Mouse (Mus musculus) T-helper 1 cell (primary cell): Measurements from ENCODE around the gene Fyn.

ENCODE experiments used
- in situ Hi-C: fragments of 300-600 bp; cut with MboI, MseI; formaldehyde crosslinking; loops from one replicate; pipeline ENCODE4 v1.15.1; 2025; ENCODE audit warnings: high pct_unique_total_duplicates

The Fyn gene

DNA sequence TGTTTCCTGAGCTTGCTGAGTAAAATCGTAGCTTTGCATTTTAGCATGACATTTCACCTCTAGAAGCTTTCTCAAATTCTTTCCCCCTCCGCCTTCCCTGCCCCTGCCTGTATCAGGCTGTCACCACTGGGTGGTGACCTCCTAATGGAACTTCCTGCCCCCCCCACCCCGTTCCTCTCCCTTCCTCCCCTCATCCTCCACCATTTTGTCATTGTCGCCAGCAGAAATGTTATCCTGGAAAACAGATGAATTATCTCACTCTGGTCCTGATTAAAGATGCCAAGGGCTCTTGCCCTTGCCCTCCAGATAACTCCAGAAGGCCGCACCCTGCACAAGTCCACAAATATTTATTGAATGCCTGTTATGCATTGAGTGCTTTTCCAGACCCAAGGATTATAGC, 187.1 kb downstream of the Fyn start:
- in situ Hi-C loops = no loop called here

DNA sequence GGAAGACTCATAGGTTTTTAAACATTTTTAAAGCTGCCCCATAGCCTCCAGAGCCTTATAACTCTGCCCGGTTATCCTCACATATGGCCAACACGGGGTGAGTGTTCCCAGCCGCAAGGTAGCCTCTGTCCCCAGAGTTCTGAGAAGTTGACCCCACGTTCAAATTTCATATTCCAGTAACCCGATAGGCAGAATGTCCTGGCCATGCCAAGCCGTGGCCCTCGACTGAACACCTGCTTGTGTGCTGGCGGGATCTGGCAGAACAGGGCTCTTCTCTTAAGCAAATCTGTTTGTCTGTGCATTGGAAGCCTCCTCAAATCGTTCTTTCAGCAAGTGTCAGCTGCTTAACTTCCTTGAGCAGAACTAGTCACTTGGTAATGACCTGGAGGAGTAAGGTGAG, 188.7 kb downstream of the Fyn start:
- in situ Hi-C loops = no loop called here

DNA sequence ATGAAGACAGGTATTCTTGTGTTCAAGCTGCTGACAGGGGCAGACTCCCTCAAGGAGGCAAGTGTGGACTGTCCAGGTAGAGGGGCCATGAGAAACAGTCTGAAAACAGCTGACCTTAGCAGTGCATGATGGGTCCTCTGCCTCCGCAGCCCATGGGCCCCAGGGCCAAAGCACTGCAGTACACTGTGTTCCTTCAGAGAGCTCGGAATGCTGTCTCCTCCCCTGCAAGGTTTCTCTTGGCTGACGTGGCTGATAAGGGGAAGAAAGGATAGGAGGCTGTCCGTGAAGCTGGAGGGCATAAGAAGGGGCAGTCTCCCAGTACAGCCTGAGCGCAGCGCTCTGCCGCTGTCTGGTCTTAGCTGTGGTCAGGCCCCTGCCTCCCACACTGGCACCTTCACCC, 189.2 kb downstream of the Fyn start:
- in situ Hi-C loops = no loop called here

DNA sequence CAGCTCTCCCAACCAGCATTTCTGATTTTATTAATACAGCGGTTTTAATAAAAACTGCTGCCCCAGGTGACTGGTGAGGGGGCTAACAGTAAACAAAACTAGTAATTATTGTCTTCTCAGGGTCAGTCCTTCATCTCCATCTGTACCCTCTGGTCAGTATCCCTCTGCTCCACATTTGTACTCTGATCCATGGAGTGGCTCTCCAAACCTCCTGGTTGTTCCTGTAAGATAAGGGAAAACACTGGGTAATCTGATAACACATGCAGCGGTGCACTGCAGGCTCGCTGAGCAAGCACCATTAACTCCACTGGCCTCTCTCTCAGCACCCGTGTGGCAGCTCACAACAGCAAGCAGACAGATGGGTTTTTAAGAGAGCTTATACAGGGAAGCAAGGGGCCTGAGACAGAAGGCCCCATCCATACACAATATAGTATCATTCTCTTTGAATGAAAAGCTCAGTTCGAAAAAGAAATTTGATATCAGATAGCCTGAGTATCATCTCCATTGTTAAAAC, 189.9 kb downstream of the Fyn start:
- in situ Hi-C loops = no loop called here

DNA sequence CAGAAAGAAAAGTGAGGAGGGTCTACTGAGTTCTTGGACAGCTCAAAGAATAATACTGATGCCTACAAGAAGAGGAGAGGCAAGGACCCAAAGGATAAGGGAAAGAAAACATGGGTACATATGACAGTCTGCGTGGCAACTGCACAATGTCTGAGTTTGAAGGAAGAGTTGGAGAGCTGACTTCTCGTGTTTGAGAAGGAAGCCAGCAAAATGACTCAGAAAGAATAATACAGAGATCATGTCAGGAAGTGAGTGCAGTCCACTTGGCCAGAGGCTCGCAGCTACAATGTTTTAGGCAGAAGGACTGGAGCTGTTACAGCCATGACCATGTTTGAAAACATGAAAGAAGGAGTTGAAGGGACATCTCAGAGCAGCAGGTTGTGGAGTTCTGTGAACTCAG, 190.7 kb downstream of the Fyn start:
- in situ Hi-C loops = no loop called here

DNA sequence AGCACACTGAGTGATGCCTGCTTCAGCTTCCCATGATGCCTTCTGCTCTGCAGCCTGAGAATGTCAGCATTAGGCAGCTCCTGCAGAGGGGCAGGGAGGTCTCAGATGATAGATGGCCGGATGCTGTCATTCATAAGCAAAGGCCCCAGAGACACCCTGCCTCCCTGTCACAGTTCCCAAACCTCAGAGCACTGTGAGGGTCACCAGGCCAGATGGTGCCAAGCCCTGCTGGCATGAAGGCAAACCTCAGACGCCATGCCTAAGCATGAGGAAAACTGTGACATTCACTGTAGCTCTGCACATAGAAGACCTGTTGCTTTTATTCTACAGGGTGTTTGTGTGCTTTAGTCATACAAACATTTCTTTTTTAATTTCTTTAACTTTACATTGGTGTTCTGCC, 193.7 kb downstream of the Fyn start:
- in situ Hi-C loops = no loop called here

DNA sequence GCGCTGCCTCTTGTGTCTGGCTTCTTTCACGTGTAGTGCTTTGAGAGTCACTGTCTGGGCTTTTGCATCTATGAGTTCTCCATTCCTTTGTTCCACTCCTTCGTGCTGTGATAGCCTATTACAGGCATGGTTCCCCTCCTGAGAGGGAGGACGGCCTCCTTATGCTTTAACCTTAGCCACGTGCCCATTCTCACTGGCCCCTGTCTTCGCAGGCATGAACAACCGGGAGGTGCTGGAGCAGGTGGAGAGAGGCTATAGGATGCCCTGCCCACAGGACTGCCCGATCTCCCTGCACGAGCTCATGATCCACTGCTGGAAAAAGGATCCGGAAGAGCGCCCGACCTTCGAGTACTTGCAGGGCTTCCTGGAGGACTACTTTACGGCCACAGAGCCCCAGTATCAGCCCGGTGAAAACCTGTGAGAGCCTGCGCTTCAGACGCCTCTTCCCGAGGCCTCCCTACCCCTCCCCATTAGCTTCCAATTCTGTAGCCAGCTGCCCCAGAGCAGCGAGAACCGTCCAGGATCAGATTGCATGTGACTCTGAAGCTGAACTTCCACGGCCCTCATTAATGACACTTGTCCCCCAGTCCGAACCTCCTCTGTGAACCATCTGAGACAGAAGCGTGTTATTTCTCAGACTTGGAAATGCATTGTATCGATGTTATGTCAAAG, 195.0 kb downstream of the Fyn start:
- in situ Hi-C loops = no loop called here

DNA sequence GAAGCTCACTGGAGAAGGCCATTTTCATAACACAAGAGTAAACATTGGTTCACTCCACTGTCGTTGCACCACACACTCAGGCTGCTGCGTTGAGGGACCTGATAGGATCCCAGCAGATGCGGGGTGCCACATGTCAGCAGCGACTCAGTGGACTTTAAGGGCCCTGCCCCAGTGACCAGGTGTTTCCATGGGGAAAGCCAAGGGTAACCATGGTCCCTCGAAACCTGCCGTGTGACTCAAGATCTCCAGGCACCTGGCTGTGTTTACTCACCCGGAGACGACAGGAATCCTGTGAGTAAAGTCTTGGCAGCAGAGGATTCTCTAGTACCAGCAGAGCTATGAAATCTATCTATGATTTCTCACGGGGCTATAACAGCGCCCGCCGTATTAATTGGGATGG, 198.2 kb downstream of the Fyn start:
- in situ Hi-C loops = no loop called here

DNA sequence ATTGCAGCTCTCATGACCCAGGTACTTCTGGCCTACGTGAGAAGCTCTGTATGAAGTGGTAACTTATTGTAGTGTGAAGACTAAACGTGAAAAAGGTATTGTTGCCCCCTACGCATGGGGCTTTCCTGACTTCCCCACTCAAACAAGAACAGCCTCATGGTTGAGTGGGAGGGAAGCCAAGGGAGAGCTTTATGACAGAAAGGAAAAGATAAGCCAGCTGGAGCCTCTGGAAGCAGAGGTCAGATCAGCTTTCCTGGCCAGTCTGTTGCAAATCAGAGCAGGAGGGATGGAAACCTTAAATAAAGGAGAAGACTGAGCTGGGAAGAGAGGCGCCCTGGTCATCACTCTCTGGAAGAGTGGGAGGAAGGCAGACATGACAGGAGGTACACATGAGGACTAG, 200.3 kb downstream of the Fyn start:
- in situ Hi-C loops = no loop called here

DNA sequence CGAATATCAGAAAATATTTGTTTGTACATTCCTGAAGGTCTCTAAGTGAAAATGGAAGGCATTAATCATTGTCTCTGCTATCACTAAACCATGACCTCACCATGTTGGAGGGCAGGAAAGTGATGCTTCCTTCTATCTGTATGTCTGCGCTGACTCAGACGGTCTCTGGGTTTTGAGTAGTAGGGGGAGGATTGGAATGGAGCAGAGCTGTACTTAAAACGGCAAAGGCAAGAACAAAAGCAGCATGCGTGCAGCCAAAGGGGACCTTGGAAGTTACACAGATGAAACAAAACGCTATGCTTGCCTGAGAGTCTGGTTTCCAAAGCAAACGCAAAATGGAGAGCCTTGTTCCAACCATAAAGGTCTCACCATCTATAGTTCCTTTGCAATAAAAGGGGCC, 202.4 kb downstream of the Fyn start:
- in situ Hi-C loops = no loop called here

DNA sequence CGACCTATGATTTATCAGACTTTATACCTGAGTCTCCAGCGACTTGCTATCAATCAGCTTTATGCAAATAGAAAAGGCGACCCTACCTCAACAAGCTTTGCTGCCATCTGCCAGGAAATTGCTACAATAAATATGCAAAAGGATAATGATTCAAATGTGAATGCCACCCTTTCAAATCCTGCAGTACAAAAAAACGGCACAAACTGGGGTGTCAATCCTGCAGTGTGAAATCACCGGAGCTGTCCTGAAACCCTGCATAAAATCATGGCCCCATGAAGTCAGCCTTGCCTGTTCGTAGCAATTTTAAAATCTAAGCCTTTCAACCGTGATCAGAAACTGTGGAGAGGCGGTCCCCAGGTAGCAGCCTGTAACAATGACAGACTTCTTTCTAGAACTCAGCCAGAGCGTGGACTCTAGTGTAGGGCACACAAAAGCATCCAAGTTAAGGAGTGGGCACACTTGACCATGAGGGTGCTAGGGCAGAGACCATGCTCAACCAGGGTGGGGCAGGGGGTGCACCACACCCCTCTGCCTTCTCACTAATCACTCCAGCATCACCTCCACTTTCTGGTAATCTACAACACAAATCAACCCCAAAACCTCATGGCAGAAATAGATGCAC, 203.5 kb downstream of the Fyn start:
- in situ Hi-C loops = no loop called here

DNA sequence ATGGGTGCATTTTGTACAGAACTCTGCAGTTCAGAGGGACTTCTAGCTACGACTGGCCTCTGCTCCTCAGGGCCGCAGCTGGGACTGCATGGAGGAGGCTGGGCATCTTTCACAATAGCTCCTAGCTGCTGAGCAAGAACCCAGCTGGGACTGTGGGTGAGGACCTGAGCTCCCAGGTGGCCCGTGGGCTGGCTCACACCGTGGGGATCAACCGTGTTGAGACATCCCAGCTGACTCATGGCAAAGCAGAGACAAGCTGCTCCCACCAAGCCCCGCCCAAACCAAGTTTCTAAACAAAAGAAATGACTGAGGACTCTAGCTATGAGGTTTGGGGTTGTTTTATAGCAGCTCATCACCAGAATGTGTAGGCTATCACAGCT, 204.0 kb downstream of the Fyn start:
- in situ Hi-C loops = no loop called here

DNA sequence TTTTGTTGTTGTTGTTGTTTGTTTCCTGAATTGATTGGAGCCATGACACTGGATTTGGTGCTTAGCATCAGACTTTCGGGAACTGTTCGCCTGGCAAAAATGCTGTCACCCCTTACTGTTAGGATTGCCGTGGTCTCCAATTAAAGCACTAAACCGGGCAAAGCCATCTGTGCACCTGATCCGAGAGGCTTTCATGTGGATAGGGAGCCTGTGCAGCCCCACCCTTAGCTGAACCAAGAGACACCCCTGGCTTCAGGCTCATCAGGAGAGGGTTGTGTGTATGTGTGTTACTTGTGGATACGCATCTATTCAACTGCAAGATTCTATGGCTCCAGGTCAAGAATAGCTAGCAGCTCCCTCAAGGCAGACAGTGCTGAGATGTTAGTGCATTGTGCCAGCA, 207.8 kb downstream of the Fyn start:
- in situ Hi-C loops = loop anchor here (25.0 kb wide), 1 partner anchor 689 kb away; no protein-coding TSS in a partner anchor

DNA sequence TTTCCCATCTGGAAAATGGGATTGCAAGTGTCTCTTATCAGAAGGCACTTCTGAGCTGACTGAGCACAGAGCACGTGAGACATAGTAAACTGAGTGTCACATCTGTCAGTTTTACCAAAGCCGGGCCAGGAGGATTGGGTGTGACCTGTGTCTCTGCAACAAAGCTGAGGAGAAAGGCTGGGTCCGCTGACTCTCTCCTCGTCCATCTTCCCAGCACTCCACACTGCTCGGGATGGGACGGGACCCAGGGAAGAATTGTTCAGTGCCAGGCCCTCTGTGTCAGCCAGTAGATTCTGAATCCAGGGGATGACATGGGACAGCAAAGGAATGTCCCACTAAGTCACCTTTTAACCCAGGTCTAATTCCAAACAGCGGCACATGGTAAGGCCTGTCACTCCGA, 211.8 kb downstream of the Fyn start:
- in situ Hi-C loops = loop anchor here (25.0 kb wide), 1 partner anchor 693 kb away; no protein-coding TSS in a partner anchor

DNA sequence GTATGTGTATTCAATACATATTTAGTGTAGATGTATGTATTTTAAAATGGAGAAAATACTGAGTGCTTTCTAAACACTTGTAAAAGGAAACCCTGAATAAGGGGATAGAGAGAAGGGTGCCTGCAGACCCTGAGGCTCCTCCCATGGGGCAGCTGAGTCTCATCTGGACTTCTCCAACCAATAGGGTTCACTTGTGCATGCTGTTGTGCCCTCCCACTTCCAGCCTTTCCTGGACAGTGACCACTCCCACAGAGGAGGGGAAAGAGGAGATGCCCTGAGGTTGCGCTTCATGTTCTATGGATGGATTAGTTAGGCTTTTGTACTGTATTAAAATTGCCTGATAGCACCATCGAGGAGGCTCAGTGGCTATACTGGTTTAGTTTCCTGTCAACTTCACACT, 213.7 kb downstream of the Fyn start:
- in situ Hi-C loops = loop anchor here (25.0 kb wide), 1 partner anchor 695 kb away; no protein-coding TSS in a partner anchor

DNA sequence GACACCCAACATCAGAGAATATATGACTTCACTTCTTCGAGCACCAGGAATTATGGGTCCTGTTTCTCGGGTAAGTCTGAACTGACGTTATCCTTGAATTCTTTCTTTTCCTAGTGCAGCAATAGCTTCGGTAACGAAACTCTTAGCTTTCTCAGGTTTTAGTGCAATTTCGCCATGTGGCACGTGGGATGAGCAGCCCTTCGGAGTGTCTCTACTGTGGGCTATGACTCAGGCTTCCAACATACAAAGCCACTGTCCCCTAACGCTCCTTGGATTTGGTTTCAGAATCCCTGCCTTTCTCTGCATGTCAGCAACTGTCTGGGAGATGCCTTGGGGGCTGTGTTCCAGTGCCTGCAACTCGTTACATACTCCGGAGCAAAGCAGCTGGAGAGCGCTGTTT, 215.1 kb downstream of the Fyn start:
- in situ Hi-C loops = loop anchor here (25.0 kb wide), 1 partner anchor 696 kb away; no protein-coding TSS in a partner anchor

DNA sequence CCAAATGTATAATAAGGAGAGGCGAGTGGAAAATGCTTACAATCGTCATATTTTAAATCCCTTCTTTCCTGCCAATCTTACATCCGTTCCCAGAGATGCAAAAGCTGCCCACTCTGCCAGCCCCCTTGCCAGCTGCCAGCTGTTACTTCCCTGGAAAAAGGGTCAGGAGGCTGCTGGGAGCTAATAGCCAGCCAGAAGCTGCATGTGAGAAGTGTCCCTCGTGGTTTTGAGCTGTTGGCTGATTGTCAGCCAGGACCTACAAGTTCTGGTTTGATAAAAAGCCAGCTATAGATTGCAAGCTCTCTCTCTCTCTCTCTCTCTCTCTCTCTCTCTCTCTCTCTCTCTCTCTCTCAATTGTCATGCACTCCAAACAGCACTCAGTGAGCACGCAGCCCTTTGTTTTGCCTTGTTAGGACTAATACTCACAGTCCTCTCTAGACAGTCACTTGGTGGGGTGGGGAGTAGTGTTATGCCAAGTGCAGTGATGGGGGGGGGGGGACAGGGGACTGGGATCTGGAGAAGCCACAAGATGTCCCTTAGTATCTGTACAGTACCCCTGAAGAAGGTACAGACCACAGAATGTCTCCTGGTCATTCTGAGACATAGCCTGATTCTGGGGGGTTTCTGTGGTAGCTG, 218.8 kb downstream of the Fyn start:
- in situ Hi-C loops = loop anchor here (25.0 kb wide), 1 partner anchor 700 kb away; no protein-coding TSS in a partner anchor

DNA sequence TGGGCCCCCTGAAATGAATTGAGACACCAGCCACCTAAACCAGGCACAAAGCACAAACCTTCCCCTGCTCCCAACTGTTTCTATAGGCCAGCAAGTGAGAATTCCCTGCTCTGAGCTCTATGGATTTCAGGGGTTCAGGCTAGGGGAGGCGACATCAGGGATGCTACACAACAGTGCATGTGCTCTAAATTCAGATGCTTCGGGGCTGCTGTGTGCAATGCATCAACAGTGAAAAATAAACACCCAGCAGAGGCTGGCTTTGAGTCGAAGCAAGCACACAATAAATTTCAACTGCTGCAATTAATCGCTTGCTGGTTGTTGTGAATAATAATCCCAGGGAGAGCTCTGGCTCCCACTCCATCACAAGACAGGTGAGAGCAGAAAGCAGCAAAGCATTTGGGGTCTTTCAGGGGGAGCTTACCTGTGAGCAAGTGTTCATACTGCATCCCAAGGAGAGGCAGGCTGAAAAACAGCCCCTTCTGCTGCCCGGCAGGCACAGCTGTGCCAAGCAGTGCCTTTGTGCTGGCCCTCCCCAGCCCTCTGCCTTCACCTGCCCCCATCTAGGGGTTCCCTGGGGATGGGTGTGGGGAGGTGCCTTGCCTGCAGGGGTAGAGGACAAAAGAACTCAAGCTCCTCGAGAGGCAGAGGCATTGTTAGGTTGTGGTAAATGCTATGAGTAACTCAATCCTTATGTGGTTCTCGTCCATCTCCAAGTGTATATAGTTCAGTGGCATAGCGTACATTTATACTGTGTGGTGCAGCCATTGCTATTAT, 219.5 kb downstream of the Fyn start:
- in situ Hi-C loops = loop anchor here (25.0 kb wide), 1 partner anchor 701 kb away; no protein-coding TSS in a partner anchor

DNA sequence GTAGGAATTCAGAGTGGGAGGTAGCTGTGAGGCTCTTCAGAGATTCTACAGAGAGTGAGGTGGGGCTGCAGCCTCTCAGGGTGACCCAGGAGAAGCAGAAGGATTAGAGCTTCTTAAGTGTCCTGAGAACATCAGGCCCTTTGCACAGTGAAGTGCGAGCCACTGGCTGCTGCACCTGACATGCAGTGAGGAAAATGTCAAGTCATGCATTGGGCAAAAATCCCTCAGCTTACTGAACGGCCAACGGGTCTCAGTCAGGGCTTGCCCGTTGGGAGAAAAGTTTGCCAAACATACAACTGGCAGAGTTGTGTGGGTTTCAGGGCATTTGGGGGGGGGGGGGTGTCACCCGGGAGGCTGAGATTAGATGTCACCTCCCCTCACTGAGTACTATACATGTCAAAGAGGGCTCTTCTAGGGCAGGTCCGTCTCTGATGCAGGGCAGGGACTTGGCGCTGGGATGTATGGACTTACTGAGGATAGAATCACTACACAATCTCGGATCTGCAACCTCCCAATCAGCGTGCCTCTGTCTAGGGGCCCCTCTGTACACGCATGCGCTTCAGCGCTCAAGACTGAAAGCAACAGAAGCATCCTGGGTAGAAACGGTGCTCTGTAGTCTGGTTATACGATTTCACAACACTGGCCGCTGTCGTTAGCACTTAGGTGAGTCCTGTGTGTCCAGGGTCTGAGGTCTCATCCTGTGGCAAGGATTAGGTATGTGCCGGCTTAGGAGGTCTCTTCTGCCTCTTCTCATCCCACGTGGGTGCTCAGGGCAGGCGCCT, 221.3 kb downstream of the Fyn start:
- in situ Hi-C loops = loop anchor here (25.0 kb wide), 1 partner anchor 703 kb away; no protein-coding TSS in a partner anchor

DNA sequence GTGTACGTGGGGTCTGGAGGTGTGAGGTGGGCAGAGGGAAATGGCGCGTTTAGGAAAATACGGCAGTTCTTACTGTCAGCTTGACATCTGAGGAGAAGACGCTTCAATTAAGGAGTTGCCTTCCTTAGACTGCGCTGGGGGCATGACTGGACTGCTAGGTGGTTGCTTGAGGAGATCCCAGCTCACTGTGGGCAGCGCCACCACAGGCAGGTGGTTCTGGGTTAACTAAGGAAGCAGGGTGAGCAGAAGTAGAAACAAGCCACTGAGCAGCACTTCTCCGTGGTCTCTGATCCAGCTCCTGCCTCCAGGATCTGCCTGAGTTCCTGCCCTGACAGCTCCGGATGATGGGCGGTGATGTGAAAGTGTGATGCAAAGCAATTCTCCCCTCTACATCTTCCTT, 222.0 kb downstream of the Fyn start:
- in situ Hi-C loops = loop anchor here (25.0 kb wide), 1 partner anchor 703 kb away; no protein-coding TSS in a partner anchor

DNA sequence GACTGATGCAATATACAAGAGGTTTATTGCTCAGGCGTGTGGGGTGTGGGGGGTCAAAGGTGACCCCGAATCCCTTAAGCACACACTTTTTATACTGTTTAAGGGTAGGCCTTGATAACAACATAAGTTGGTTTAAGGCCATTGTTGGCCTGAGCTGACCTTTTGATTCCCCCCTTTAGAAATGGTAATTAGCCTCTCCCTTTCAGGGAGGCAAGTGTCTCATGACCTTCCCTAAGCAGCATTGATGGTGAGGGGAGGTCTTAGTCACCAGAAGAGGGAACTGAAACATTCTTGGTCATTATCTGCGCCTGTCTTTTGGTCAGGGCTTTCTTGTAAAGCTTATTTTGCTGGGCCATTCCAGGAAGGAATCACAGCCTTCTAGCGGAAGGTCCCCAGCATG, 223.8 kb downstream of the Fyn start:
- in situ Hi-C loops = loop anchor here (25.0 kb wide), 1 partner anchor 705 kb away; no protein-coding TSS in a partner anchor
